Mouse (Mus musculus) small intestine, adult 2 months (tissue): ENCODE measurements around the gene Tnfaip1. TPM values are rescaled to one million over a fixed set of nuclear protein-coding genes. Genes with fewer than 3 reads are reported as not detected.
"Not testable (repeated sequence)": the region's sequence is repeated elsewhere in the genome, so short reads cannot be mapped to it uniquely, and the experiment has no call there.

ENCODE experiments used
- H3K27ac ChIP-seq: fragments of 200-500 bp; 2 replicates; pipeline ENCODE4 v1.5.1; 2012; ENCODE audit warnings: low read depth, low read length, control low read depth, inconsistent platforms; ENCODE audit not compliant: insufficient read depth
- H3K27me3 ChIP-seq: fragments of 200-500 bp; 2 replicates; pipeline ENCODE4 v1.6.1; 2012; ENCODE audit warnings: mild to moderate bottlenecking, moderate library complexity, low read length, inconsistent platforms; ENCODE audit not compliant: control insufficient read depth, insufficient read depth
- H3K36me3 ChIP-seq: fragments of 200-500 bp; 2 replicates; pipeline ENCODE4 v1.6.1; 2012; ENCODE audit warnings: mild to moderate bottlenecking, low read length, control low read depth, inconsistent platforms; ENCODE audit not compliant: control insufficient read depth, insufficient read depth
- H3K4me1 ChIP-seq: fragments of 200-500 bp; 2 replicates; pipeline ENCODE4 v1.6.1; 2012; ENCODE audit warnings: low read length, inconsistent platforms, mixed read lengths; ENCODE audit not compliant: control insufficient read depth, insufficient read depth, insufficient read length
- H3K4me3 ChIP-seq: fragments of 200-500 bp; 2 replicates; pipeline ENCODE4 v1.5.1; 2012; ENCODE audit warnings: low read depth, mild to moderate bottlenecking, control low read depth, inconsistent platforms, low read length, moderate library complexity
- CTCF ChIP-seq: fragments of 200-500 bp; IDR thresholded peaks from 2 replicates; pipeline ENCODE4 v1.5.1; 2012; ENCODE audit warnings: low read depth, mild to moderate bottlenecking, control low read depth, inconsistent platforms, low read length, moderate library complexity, mixed read lengths; ENCODE audit not compliant: insufficient replicate concordance, insufficient read length; ENCODE audit errors: extremely low read depth
- POLR2A ChIP-seq: fragments of 200-500 bp; IDR thresholded peaks from 2 replicates; pipeline ENCODE4 v1.6.1; 2012; ENCODE audit warnings: low read depth, mild to moderate bottlenecking, control low read depth, inconsistent platforms, low read length, moderate library complexity
- WGBS: fragments of 180-500 bp; shearing (Covaris S2); methylation state at CpG from one replicate; pipeline ENCODE4 v1.1.7; 2018; 5-methylcytosine and 5-hydroxymethylcytosine counted together
- polyA plus RNA-seq: library from polyadenylated mRNA; depleted of rRNA; stranded (reverse); fragments of >200 nt; gene quantifications from 2 replicates; pipeline ENCODE4 v1.2.3, GENCODE M21; 2012

The Tnfaip1 gene
- polyA plus RNA-seq, 1 experiment: 64.5 TPM

DNA sequence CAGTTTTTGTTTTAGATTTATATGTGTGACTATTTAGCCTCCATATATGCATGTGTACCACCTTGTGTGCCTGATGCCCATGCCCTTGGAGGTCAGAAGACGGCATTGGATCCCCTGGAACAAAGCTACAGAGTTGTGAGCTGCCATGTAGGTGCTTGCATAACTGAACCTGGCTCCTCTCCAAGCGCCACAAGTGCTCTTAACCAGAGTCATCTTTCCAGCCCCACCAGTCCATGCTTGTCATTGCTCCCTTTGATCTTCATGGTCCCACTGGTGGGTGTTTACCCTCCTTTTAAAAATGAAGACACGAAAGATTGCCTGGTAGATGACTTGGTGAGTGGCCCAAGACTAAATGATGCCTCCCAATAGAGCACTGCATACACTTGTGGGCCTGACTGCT is 4.2 kb upstream of the Tnfaip1 start:
- WGBS: 77% methylated on average over 3 of the region's 3 CpGs
- Histone ChIP-seq H3K4me3 (no peak overlapping the region), H3K36me3 (peaks cover 34% of the 10 kb centered on the region), H3K27ac (no peak overlapping the region), H3K27me3 (no peaks in the 10 kb centered on the region), H3K4me1 (peaks cover 6% of the 10 kb centered on the region)
- TF ChIP-seq CTCF: no peak
- no peak for TF ChIP-seq POLR2A

DNA sequence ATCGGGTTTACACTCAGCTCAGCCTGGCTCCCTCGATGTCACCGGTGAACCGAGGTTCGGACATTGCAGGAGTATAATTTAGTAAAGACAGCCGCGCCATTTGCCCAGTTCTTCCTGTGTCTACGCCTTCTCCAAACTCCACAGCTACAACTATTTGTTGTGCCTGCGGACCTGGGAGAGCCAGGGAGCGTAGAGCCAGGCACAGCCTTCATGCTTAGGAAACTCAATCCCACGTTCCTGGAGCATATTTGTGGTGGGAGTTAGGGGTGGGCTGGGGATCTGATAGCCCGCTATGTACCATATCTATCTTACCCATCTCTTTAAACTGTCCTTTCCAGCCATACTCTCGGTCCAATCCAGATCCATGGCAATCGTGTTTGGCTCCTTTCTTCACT is 555 bp upstream of the Tnfaip1 start:
- no peak for TF ChIP-seq POLR2A
- TF ChIP-seq CTCF: no peak
- H3K36me3 ChIP-seq: peaks cover 21% of the 10 kb centered on the region
- WGBS: under 1% methylated on average over 14 of the region's 14 CpGs

DNA sequence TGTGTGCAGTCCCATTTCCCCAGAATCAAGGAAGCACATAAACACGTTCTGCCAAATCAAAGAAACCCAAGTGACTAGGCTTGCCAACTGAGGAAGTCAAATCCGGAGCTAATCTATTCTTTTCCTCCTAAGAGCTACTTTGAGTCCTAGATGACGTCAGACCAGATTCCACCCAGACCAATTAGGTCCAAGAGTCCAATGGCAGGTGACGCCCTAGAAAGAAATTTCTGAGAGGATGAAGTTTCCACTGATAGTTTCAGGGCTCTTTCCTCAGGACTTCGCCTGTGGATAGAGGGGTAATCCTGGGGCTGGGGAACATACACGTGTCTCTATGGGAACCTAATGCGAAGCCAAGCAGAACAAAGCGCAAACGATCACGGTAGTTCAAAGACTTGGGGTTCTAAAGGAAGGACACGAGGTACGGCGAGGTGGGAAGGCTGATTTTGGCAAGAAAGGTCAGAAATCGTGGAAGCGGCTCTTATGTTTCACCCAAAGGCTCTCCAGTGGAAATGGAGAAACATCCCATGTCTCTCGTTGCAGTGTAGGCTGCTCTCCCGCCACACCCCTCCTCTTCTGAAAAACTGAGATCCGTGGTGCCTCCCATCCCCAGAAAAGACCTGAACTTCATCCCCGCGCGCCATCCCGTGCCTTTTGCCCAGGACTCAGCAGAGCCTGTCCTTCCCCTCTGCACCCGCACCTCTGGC is 604 bp downstream of the Tnfaip1 start:
- H3K27ac ChIP-seq: peak overlapping the region; percentile 99
- TF ChIP-seq POLR2A: no peak
- no peak for TF ChIP-seq CTCF
- under 1% methylated on average over 23 of the region's 23 CpGs for WGBS
- H3K36me3 ChIP-seq: peaks cover 17% of the 10 kb centered on the region
- H3K27me3 ChIP-seq: no peaks in the 10 kb centered on the region
- peaks cover 10% of the 10 kb centered on the region; the same call in 1 of the 2 replicates for H3K4me1 ChIP-seq
- peak overlapping the region; percentile 94 for H3K4me3 ChIP-seq

More for the DNA sequence above, 555 bp upstream of the Tnfaip1 start:
- peak overlapping the region; percentile 94 for H3K4me3 ChIP-seq
- H3K4me1 ChIP-seq: peaks cover 10% of the 10 kb centered on the region; the same call in 1 of the 2 replicates
- no peaks in the 10 kb centered on the region for H3K27me3 ChIP-seq
- H3K27ac ChIP-seq: peak overlapping the region; percentile 88

DNA sequence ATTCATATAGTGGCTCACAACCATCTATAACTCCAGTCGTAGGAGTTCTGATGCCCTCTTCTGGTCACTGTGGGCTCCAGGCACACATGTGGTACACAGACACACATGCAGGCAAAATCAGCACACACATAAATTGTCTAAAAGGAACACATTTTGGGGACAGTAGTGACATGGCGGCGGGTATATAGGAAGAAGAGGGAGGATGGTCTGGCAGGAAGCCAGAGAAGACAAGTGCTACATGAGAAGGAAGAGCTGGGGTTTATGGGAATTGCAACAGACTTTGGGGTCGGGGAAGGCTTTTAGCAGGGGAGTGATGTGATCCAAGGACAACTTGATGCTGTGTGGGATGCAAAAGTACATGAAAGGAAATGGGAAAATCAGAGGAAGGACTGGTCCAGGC is 1.6 kb downstream of the Tnfaip1 start:
- 74% methylated on average over 4 of the region's 4 CpGs for WGBS
- H3K4me1 ChIP-seq: peaks cover 10% of the 10 kb centered on the region; the same call in 1 of the 2 replicates
- no peak for TF ChIP-seq POLR2A
- no peak for TF ChIP-seq CTCF
- H3K27me3 ChIP-seq: no peaks in the 10 kb centered on the region
- H3K36me3 ChIP-seq: peaks cover 18% of the 10 kb centered on the region
- H3K27ac ChIP-seq: peak overlapping the region; percentile 99
- no peak overlapping the region for H3K4me3 ChIP-seq

DNA sequence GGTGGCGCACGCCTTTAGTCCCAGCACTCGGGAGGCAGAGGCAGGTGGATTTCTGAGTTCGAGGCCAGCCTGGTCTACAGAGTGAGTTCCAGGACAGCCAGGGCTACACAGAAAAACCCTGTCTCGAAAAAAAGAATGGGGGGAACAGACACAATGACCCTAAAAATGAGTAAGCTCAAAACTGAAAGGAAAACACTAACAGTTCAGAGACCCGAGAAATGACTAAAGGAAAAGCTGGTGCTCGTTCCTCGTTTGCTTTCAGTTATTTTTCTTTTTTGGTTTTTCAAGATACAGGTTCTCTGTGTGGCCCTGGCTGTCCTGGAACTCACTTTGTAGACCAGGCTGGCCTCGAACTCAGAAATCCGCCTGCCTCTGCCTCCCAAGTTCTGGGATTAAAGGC is 4.6 kb downstream of the Tnfaip1 start:
- not testable (repeated sequence) for H3K4me1 ChIP-seq, H3K4me3 ChIP-seq, H3K27me3 ChIP-seq, H3K27ac ChIP-seq
- peaks cover 39% of the 10 kb centered on the region for H3K36me3 ChIP-seq
- WGBS: 83% methylated on average over 10 of the region's 10 CpGs

DNA sequence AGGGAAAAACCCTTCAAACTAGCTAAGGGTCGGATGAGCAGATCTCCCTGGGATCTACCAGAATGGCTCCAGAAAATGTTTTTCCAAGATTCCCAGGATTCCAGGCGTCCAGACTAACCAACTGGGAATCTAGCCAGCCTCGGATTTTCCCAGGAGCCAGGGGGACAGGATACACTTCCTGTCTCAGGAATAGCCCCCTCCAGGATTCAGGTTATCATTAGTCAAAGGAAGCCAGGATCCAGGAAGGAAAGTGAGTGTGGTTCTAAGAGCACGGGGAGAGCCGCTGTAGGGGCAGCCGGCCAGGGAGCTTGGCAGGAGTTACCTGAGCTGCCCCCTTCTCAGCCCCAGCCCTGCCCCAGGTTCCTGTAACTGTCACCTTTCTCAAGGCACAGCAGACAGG is 5.1 kb downstream of the Tnfaip1 start:
- Histone ChIP-seq H3K36me3 (peaks cover 44% of the 10 kb centered on the region), H3K4me3 (no peak overlapping the region), H3K4me1 (peaks cover 4% of the 10 kb centered on the region; the same call in 1 of the 2 replicates), H3K27ac (no peak overlapping the region), H3K27me3 (no peaks in the 10 kb centered on the region)
- 69% methylated on average over 6 of the region's 6 CpGs for WGBS
- TF ChIP-seq POLR2A: no peak
- TF ChIP-seq CTCF: no peak

DNA sequence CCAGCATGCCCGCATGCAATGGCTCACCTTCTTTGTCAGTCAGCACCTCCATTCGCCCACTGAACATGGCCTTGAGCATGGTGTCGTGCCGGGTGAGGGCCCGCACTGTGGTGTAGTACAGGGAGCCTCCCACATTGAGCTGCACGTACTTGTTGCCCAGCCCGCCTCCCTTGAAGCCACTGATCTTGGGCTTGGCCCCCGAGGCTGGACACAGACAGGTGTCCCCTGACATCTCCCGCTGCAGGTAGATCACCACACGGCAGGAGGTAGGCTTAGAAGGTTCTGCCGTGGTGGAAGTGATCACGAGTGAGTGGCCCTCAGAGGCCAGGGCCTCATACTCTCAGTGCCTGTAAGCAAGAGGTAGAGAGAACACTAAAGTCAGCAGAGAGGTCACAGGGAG is 6.1 kb downstream of the Tnfaip1 start:
- Histone ChIP-seq H3K27me3 (no peaks in the 10 kb centered on the region), H3K36me3 (peaks cover 54% of the 10 kb centered on the region), H3K27ac (no peak overlapping the region), H3K4me3 (no peak overlapping the region), H3K4me1 (peaks cover 4% of the 10 kb centered on the region; the same call in 1 of the 2 replicates)
- 85% methylated on average over 12 of the region's 12 CpGs for WGBS
- TF ChIP-seq POLR2A (no peak), CTCF (no peak)
